Mouse (Mus musculus): Measurements from ENCODE around the gene Sapcd1. TPM values are rescaled to one million over a fixed set of nuclear protein-coding genes. Genes with fewer than 3 reads are reported as not detected.
"Not testable (repeated sequence)": the region's sequence is repeated elsewhere in the genome, so short reads cannot be mapped to it uniquely, and the experiment has no call there.

Sapcd1 gene
- polyA plus RNA-seq, 1 experiment from 2014 or later, result 21.5 TPM

DNA sequence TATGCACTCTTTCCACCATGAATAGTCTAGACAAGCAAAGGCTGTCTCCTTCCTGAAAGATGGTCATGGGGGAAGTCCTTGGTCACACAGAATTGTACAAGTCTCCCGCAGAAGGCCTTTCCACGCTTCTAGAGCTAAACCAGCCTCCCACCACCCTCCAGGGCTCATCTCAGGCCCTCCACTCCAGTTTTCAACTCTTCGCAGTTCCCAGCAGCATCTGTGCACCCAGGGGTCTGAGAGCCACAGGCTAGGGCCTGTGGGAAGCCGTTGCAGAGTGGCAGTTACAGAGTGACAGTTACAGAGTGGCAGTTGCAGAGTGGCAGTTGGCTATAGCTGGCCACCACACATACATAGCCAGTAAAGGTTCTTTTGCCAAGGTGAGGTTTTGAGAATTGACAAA lies 31.9 kb downstream of the Sapcd1 start:
- 93% methylated on average over 4 of the region's 4 CpGs for WGBS
- H3K27me3 ChIP-seq; H3K27ac ChIP-seq (replicated peaks); H3K9me3 ChIP-seq (replicated peaks); ATAC-seq (ENCODE audit: insufficient number of reproducible peaks, low FRiP score, low TSS enrichment, low read depth); H3K9ac ChIP-seq; H3K4me3 ChIP-seq (replicated peaks); H3K4me2 ChIP-seq (replicated peaks): not testable (repeated sequence)
- Histone ChIP-seq H3K36me3 (peaks cover 27% of the 10 kb centered on the region), H3K4me1 (peaks cover 27% of the 10 kb centered on the region)

DNA sequence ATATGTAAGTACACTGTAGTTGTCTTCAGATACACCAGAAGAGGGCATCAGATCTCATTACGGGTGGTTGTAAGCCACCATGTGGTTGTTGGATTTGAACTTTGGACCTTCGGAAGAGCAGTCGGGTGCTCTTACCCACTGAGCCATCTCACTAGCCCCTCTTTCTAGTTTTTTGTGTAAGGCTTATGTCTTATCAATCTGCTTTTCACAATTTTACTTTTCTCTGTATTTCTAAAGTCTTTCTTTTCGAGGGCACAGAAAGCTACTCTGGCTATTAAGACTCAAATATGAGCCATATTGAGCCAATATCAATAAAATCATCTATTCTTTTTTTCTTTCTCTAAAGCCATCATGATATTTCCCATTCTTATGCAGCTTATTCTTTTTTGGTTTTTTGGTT lies 32.6 kb downstream of the Sapcd1 start:
- not testable (repeated sequence) for H3K27me3 ChIP-seq; H3K4me2 ChIP-seq (replicated peaks); H3K4me3 ChIP-seq (replicated peaks); H3K9ac ChIP-seq; H3K9me3 ChIP-seq (replicated peaks); ATAC-seq (ENCODE audit: insufficient number of reproducible peaks, low FRiP score, low TSS enrichment, low read depth); H3K27ac ChIP-seq (replicated peaks)
- Histone ChIP-seq H3K4me1 (peaks cover 27% of the 10 kb centered on the region), H3K36me3 (peaks cover 30% of the 10 kb centered on the region)
- WGBS, result 89% methylated on average over 4 of the region's 4 CpGs

DNA sequence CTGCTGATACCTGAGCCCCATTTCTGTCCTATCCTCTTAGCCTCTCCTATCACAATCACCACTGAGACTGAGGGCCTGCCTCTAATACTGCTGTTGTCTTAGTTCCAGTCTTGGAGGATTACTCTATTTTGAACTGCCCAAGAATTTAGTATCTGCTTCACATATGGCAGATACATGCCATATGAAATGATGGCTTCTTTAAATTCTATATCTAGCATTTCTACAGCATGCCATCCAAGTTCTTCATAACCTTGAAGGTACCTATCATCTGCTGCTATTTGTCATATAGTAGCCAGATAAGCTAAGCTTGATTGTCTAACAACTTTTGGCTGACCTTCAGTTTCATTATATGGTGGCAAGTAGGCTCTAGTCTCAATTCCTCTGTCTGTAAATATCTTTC lies 33.1 kb downstream of the Sapcd1 start:
- Histone ChIP-seq H3K9me3 (replicated peaks) (no peaks in the 10 kb centered on the region), H3K27me3 (no peaks in the 10 kb centered on the region)

DNA sequence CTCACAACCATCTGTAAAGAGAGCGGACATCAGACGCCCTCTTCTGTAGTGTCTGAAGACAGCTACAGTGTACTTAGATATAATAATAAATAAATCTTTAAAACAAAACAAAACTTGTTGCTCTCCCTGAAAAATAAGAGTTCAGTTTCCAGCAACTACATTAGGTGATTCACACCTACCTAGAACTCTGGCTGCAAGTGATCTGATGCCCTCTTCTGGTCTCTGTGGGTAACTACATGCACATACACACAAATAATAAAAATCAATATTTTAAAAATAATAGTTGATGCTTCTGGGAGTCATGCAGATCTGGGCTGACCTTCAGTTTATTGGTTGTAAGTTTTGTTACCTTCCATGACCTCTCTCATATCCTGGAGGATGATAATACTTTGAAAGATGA lies 43.6 kb downstream of the Sapcd1 start:
- Histone ChIP-seq H3K4me2 (replicated peaks) (no peak overlapping the region), H3K4me3 (replicated peaks) (no peak overlapping the region), H3K9ac (no peak overlapping the region), H3K36me3 (peaks cover 24% of the 10 kb centered on the region), H3K9me3 (replicated peaks) (no peaks in the 10 kb centered on the region), H3K4me1 (peaks cover 14% of the 10 kb centered on the region), H3K27ac (replicated peaks) (no peak overlapping the region), H3K27me3 (no peaks in the 10 kb centered on the region)
- ATAC-seq (ENCODE audit: insufficient number of reproducible peaks, low FRiP score, low TSS enrichment, low read depth), result no peak
- 90% methylated on average over 2 of the region's 2 CpGs for WGBS

More for the DNA sequence above, 33.1 kb downstream of the Sapcd1 start:
- Histone ChIP-seq H3K27ac (replicated peaks) (no peak overlapping the region), H3K4me2 (replicated peaks) (no peak overlapping the region), H3K9ac (no peak overlapping the region), H3K36me3 (peaks cover 32% of the 10 kb centered on the region), H3K4me3 (replicated peaks) (no peak overlapping the region), H3K4me1 (peaks cover 22% of the 10 kb centered on the region)
- no peak for ATAC-seq (ENCODE audit: insufficient number of reproducible peaks, low FRiP score, low TSS enrichment, low read depth)

DNA sequence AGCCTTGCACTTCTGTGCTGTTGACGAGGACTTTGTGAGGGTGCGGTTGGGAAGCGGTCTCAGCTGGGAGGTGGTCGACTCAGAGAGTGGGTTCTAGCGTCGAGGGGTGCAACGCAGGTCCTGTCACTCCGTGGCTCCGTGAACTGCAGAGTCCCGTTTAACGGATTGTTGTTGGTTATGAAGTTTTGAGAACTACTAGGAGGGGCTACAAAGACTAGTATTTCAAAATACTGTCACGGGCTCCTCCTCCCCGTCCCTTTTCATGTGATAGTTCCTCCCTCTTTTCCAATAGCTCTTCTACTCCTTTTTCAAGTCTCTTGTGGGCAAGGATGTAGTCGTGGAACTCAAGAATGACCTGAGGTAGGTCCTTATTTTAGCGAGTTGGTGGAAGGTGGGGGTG lies 45.5 kb downstream of the Sapcd1 start:
- no peak; the same call in 1 of the 2 replicates for ATAC-seq (ENCODE audit: insufficient number of reproducible peaks, low FRiP score, low TSS enrichment, low read depth)
- no peaks in the 10 kb centered on the region for H3K27me3 ChIP-seq
- peak overlapping the region; percentile 90 for H3K9ac ChIP-seq
- peaks cover 20% of the 10 kb centered on the region for H3K36me3 ChIP-seq
- peak overlapping the region; percentile 88 for H3K4me3 ChIP-seq (replicated peaks)
- H3K4me2 ChIP-seq (replicated peaks), result peak overlapping the region; percentile 87
- H3K27ac ChIP-seq (replicated peaks), result peak overlapping the region; percentile 99
- H3K9me3 ChIP-seq (replicated peaks), result no peaks in the 10 kb centered on the region
- peaks cover 14% of the 10 kb centered on the region for H3K4me1 ChIP-seq
- WGBS, result 0% methylated on average over 15 of the region's 15 CpGs

DNA sequence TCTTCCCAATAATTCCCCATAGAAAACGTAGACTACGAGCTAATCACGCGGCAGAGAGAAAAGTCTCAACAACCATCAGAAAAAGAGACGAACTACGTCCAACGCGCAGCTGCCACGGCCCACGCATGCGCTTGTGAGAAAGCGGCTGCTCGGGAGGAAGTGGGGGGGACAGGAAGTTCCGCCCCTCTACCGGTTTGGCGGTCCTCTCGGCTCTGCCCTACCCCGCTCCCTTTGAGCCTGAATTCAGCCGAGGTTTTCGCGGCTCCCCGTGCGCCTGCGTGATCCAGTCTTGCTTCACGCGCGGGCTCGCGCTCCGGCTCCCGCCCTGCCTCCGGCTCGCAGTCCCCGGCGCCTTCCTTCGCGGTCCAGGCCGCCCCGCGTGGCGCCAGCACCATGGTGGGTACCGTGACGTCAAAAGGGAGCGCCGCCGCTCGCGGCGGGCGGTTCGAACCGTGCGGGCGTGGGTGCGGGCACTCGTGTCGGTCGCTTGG lies 46.1 kb downstream of the Sapcd1 start, which contains the start of gene Lsm2:
Lsm2 (plus strand) TSS at position 173 of the 491 bp plus-strand sequence.
- peak; percentile 94 for ATAC-seq (ENCODE audit: insufficient number of reproducible peaks, low FRiP score, low TSS enrichment, low read depth)
- H3K27me3 ChIP-seq, result no peaks in the 10 kb centered on the region
- H3K9me3 ChIP-seq (replicated peaks), result no peaks in the 10 kb centered on the region
- H3K36me3 ChIP-seq, result peaks cover 19% of the 10 kb centered on the region
- WGBS, result under 1% methylated on average over 58 of the region's 58 CpGs
- H3K27ac ChIP-seq (replicated peaks), result peak within 1 kb of the TSS; percentile 99
- H3K4me2 ChIP-seq (replicated peaks), result peak within 1 kb of the TSS; percentile 87
- peaks cover 14% of the 10 kb centered on the region for H3K4me1 ChIP-seq
- peak within 1 kb of the TSS; percentile 88 for H3K4me3 ChIP-seq (replicated peaks)
- peak within 1 kb of the TSS; percentile 90 for H3K9ac ChIP-seq

DNA sequence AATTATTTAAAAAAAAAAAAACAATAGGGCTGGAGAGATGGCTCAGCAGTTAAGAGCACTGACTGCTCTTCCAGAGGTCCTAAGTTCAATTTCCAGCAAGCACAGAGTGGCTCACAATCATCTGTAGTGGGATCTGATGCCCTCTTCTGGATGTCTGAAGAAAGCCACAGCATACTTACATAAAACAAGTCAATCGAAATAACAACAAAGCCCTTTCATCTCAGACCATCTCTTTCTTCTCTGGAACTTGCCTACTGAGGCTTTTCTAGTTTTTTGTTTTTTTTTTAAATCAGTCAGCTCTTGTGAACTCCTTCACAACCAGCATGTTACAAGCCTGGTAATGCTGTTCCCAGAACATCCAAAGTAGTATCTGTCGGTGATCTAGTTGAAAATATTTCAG lies 47.2 kb downstream of the Sapcd1 start:
- no peak for ATAC-seq (ENCODE audit: insufficient number of reproducible peaks, low FRiP score, low TSS enrichment, low read depth)
- no peaks in the 10 kb centered on the region for H3K27me3 ChIP-seq
- peak overlapping the region; percentile 88 for H3K4me3 ChIP-seq (replicated peaks)
- H3K9me3 ChIP-seq (replicated peaks), result no peaks in the 10 kb centered on the region
- peak overlapping the region; percentile 99 for H3K27ac ChIP-seq (replicated peaks)
- peaks cover 14% of the 10 kb centered on the region for H3K4me1 ChIP-seq
- WGBS, result 6% methylated on average over 2 of the region's 2 CpGs
- H3K4me2 ChIP-seq (replicated peaks), result peak overlapping the region; percentile 87
- peak overlapping the region; percentile 90; the same call in 1 of the 2 replicates for H3K9ac ChIP-seq
- peaks cover 8% of the 10 kb centered on the region for H3K36me3 ChIP-seq

DNA sequence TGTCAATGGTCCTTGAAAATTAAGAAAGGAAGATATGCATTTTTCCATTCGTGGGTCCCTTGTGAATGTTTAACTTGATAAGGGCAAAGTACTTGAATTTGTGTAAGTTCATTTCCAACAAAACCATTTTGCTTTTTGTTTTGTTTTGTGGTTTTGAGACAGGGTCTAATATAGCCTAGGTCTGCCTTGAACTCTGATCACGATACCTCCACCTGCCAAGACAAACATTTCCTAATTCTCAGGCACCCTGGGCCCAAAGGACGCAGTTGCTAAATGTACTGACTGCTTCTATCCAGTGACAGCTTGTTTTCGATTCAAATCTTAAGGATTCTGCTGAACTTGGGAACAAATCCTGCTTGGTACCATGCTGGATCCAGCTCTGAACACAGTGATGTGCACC lies 48.2 kb downstream of the Sapcd1 start:
- no peak overlapping the region for H3K4me2 ChIP-seq (replicated peaks)
- no peak for ATAC-seq (ENCODE audit: insufficient number of reproducible peaks, low FRiP score, low TSS enrichment, low read depth)
- no peak overlapping the region for H3K9ac ChIP-seq
- no peak overlapping the region for H3K27ac ChIP-seq (replicated peaks)
- no peaks in the 10 kb centered on the region for H3K36me3 ChIP-seq
- peaks cover 14% of the 10 kb centered on the region for H3K4me1 ChIP-seq
- no peaks in the 10 kb centered on the region for H3K27me3 ChIP-seq
- H3K4me3 ChIP-seq (replicated peaks), result no peak overlapping the region
- 90% methylated on average over 4 of the region's 4 CpGs for WGBS
- no peaks in the 10 kb centered on the region for H3K9me3 ChIP-seq (replicated peaks)

DNA sequence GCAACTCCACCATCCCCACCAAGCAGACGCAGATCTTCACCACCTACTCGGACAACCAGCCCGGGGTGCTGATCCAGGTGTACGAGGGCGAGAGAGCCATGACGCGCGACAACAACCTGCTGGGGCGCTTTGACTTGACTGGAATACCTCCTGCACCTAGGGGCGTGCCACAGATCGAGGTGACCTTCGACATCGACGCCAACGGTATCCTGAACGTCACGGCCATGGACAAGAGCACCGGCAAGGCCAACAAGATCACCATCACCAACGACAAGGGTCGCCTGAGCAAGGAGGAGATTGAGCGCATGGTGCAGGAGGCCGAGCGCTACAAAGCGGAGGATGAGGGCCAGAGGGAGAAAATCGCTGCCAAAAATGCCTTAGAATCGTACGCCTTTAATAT lies 49.6 kb downstream of the Sapcd1 start:
- H3K9ac ChIP-seq, result no peak overlapping the region
- H3K27ac ChIP-seq (replicated peaks), result no peak overlapping the region
- 92% methylated on average over 27 of the region's 27 CpGs for WGBS
- H3K4me2 ChIP-seq (replicated peaks), result no peak overlapping the region
- no peak overlapping the region for H3K4me3 ChIP-seq (replicated peaks)
- H3K27me3 ChIP-seq, result no peaks in the 10 kb centered on the region
- no peaks in the 10 kb centered on the region for H3K36me3 ChIP-seq
- no peaks in the 10 kb centered on the region for H3K9me3 ChIP-seq (replicated peaks)
- H3K4me1 ChIP-seq, result peaks cover 14% of the 10 kb centered on the region
- no peak for ATAC-seq (ENCODE audit: insufficient number of reproducible peaks, low FRiP score, low TSS enrichment, low read depth)

DNA sequence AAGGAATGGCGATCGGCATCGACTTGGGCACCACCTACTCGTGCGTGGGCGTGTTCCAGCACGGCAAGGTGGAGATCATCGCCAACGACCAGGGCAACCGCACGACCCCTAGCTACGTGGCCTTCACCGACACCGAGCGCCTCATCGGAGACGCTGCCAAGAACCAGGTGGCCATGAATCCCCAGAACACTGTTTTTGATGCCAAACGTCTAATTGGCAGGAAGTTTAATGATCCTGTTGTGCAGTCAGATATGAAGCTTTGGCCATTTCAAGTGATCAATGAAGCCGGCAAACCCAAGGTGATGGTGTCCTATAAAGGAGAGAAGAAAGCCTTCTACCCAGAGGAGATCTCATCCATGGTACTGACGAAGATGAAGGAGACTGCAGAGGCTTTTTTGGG lies 50.8 kb downstream of the Sapcd1 start:
- ATAC-seq (ENCODE audit: insufficient number of reproducible peaks, low FRiP score, low TSS enrichment, low read depth), result no peak
- 93% methylated on average over 20 of the region's 20 CpGs for WGBS
- Histone ChIP-seq H3K9ac (no peak overlapping the region), H3K36me3 (no peaks in the 10 kb centered on the region), H3K27ac (replicated peaks) (no peak overlapping the region), H3K4me1 (peaks cover 10% of the 10 kb centered on the region), H3K4me3 (replicated peaks) (no peak overlapping the region), H3K9me3 (replicated peaks) (no peaks in the 10 kb centered on the region), H3K27me3 (no peaks in the 10 kb centered on the region), H3K4me2 (replicated peaks) (no peak overlapping the region)

All from embryonic facial prominence, embryonic 15.5 days (tissue).